In the genomic region with DNA sequence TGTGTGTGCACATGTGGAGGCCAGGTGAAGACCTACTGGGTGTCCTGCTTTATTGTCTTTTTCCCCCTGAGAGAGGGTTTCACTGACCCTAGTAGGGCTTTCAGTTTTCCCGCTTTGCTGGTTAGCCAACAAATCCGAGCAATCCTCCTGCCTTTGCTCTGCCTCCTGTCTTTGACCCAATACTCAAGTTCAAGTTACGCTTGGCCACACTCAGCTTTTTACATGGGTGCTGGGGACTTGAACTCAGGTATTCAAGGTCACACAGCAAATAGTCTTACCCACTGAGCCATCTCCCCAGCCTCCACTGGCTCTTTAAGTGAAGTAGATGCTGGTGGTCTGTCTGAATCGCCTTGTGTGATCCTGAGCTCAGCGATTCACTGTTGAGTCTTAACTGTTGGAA, we compare ENCODE assay signal across 26 mouse cellular contexts. TPM values are rescaled to one million over a fixed set of nuclear protein-coding genes. Genes with fewer than 3 reads are reported as not detected.
DNase-seq lines count a peak whose midpoint lies in the region; ATAC-seq and TF ChIP-seq lines count a peak whose summit lies in the region.
"Had no signal": no experiment of that assay in that cellular context is flagged by ENCODE, and none has a peak within 500 bp of the region (broad histone marks: within the 10 kb centered on the region; RNA-seq: fewer than 3 reads in every experiment).

No protein-coding gene starts in this region.

- H3K27me3 ChIP-seq in forebrain, embryonic 11.5 days (ENCODE audit: control insufficient read depth, insufficient read depth, low read length) = no peaks in the 10 kb centered on the region
- H3K27me3 ChIP-seq in forebrain, embryonic 10.5 days (ENCODE audit: poor library complexity, severe bottlenecking) = no peaks in the 10 kb centered on the region
- no peaks in the 10 kb centered on the region for H3K27me3 ChIP-seq in liver, adult 2 months (ENCODE audit: control insufficient read depth, insufficient read depth, low read length)
- no peaks in the 10 kb centered on the region for H3K27me3 ChIP-seq in liver, embryonic 12.5 days (replicated peaks)
- no peaks in the 10 kb centered on the region for H3K27me3 ChIP-seq in kidney, embryonic 16.5 days (ENCODE audit: insufficient read depth, low read length)
- no peaks in the 10 kb centered on the region for H3K27me3 ChIP-seq in liver, postnatal 0 days (ENCODE audit: insufficient read depth, low read length)
- H3K27me3 ChIP-seq: embryonic facial prominence, embryonic 13.5 days; heart, embryonic 15.5 days; limb, embryonic 13.5 days; midbrain, embryonic 13.5 days; stomach, embryonic 15.5 days had no signal

- no peak for ATAC-seq in forebrain, embryonic 11.5 days (replicated peaks; ENCODE audit: low FRiP score)
- ATAC-seq in liver, embryonic 12.5 days = no peak
- no peak for ATAC-seq in kidney, embryonic 16.5 days (ENCODE audit: low FRiP score, low TSS enrichment)
- no peak for ATAC-seq in liver, postnatal 0 days
- ATAC-seq: activated CD4-positive, CD25-positive, alpha-beta regulatory T cell, adult 4 months; forebrain, embryonic 14.5 days; inflammation-experienced regulatory T-cells, adult 6 months; midbrain, embryonic 13.5 days had no signal

- TF ChIP-seq EP300 in liver, postnatal 0 days (IDR thresholded peaks at IDR 0.05; ENCODE audit: low read depth) = no peak

- no peak overlapping the region for H3K4me2 ChIP-seq in forebrain, embryonic 11.5 days (ENCODE audit: low read depth, low read length, severe bottlenecking)
- H3K4me2 ChIP-seq in liver, embryonic 12.5 days = no peak overlapping the region
- no peak overlapping the region for H3K4me2 ChIP-seq in kidney, embryonic 16.5 days (replicated peaks; ENCODE audit: low read depth, low read length)
- 0 out of 2 replicates have a peak overlapping the region, but pooled peaks have one; percentile 26 for H3K4me2 ChIP-seq in liver, postnatal 0 days (ENCODE audit: low read depth, low read length)
- H3K4me2 ChIP-seq: embryonic facial prominence, embryonic 13.5 days; heart, embryonic 15.5 days; hindbrain, embryonic 14.5 days; limb, embryonic 13.5 days; midbrain, embryonic 13.5 days; stomach, embryonic 15.5 days had no signal

- intact Hi-C loops in left cerebral cortex, postnatal 10 days (cut with DNase I) = no loop called here

- no peak for TF ChIP-seq POLR2A in liver, adult 2 months (IDR thresholded peaks at IDR 0.05; ENCODE audit: extremely low read depth, insufficient read depth, low read length)

- H3K4me1 ChIP-seq in forebrain, embryonic 11.5 days (replicated peaks; ENCODE audit: control insufficient read depth, insufficient read depth, low read length) = peaks cover 4% of the 10 kb centered on the region; the same call in 1 of the 2 replicates
- peaks cover 16% of the 10 kb centered on the region for H3K4me1 ChIP-seq in forebrain, embryonic 10.5 days
- peaks cover 18% of the 10 kb centered on the region for H3K4me1 ChIP-seq in liver, adult 2 months (ENCODE audit: control insufficient read depth, insufficient read depth, low read length)
- H3K4me1 ChIP-seq in liver, embryonic 12.5 days = no peaks in the 10 kb centered on the region
- no peaks in the 10 kb centered on the region for H3K4me1 ChIP-seq in kidney, embryonic 16.5 days (ENCODE audit: insufficient read depth, low read length)
- peaks cover 7% of the 10 kb centered on the region for H3K4me1 ChIP-seq in liver, postnatal 0 days (ENCODE audit: insufficient read depth)
- H3K4me1 ChIP-seq: embryonic facial prominence, embryonic 13.5 days; limb, embryonic 13.5 days; stomach, embryonic 15.5 days had no signal

- H3K4me3 ChIP-seq in forebrain, embryonic 11.5 days (ENCODE audit: low read depth, low read length) = no peak overlapping the region
- no peak overlapping the region for H3K4me3 ChIP-seq in forebrain, embryonic 10.5 days
- no peak overlapping the region for H3K4me3 ChIP-seq in liver, adult 2 months (ENCODE audit: insufficient read depth, low read depth, low read length)
- H3K4me3 ChIP-seq in liver, embryonic 12.5 days = no peak overlapping the region
- no peak overlapping the region for H3K4me3 ChIP-seq in kidney, embryonic 16.5 days (ENCODE audit: low read length)
- H3K4me3 ChIP-seq in liver, postnatal 0 days (ENCODE audit: low read depth, low read length) = no peak overlapping the region
- H3K4me3 ChIP-seq: embryonic facial prominence, embryonic 13.5 days; erythroblast, embryonic 14.5 days; heart, adult 2 months; heart, embryonic 15.5 days; limb, embryonic 13.5 days; megakaryocyte, embryonic 14.5 days; midbrain, embryonic 13.5 days; stomach, embryonic 15.5 days had no signal

- 94% methylated on average over 5 of the region's 5 CpGs for WGBS in forebrain, embryonic 11.5 days
- WGBS in forebrain, embryonic 10.5 days = 90% methylated on average over 5 of the region's 5 CpGs
- 20% methylated on average over 5 of the region's 5 CpGs for WGBS in liver, adult 2 months
- 72% methylated on average over 5 of the region's 5 CpGs for WGBS in liver, embryonic 12.5 days (ENCODE audit: insufficient replicate concordance)
- 85% methylated on average over 5 of the region's 5 CpGs for WGBS in kidney, embryonic 16.5 days
- 68% methylated on average over 5 of the region's 5 CpGs for WGBS in liver, postnatal 0 days (ENCODE audit: insufficient replicate concordance)

- H3K27ac ChIP-seq in forebrain, embryonic 11.5 days (ENCODE audit: low read depth, low read length) = no peak overlapping the region
- H3K27ac ChIP-seq in forebrain, embryonic 10.5 days = no peak overlapping the region
- peak overlapping the region; percentile 93 for H3K27ac ChIP-seq in liver, adult 2 months (replicated peaks; ENCODE audit: insufficient read depth, low read depth, low read length)
- no peak overlapping the region for H3K27ac ChIP-seq in liver, embryonic 12.5 days
- H3K27ac ChIP-seq in kidney, embryonic 16.5 days (ENCODE audit: low read length) = peak overlapping the region; percentile 68
- peak overlapping the region; percentile 76 for H3K27ac ChIP-seq in liver, postnatal 0 days (ENCODE audit: low read depth)
- H3K27ac ChIP-seq: embryonic facial prominence, embryonic 13.5 days; heart, adult 2 months; heart, embryonic 15.5 days; hindbrain, embryonic 14.5 days; limb, embryonic 13.5 days; midbrain, embryonic 13.5 days; stomach, embryonic 15.5 days had no signal

- no peak for TF ChIP-seq CTCF in liver, adult 2 months (IDR thresholded peaks at IDR 0.05; ENCODE audit: low read depth, low read length)
- no peak for TF ChIP-seq CTCF in liver, postnatal 0 days (IDR thresholded peaks at IDR 0.05; ENCODE audit: low read depth)

- H3K79me2 ChIP-seq in liver, adult 2 months (ENCODE audit: control insufficient read depth, insufficient read depth, low read length) = no peaks in the 10 kb centered on the region

- no peak overlapping the region for H3K9ac ChIP-seq in forebrain, embryonic 11.5 days (ENCODE audit: low read length)
- H3K9ac ChIP-seq in liver, adult 2 months (ENCODE audit: low read depth, low read length) = peak overlapping the region; percentile 14; the same call in 1 of the 2 replicates
- H3K9ac ChIP-seq in liver, embryonic 12.5 days = no peak overlapping the region
- no peak overlapping the region for H3K9ac ChIP-seq in kidney, embryonic 16.5 days (replicated peaks; ENCODE audit: low read length)
- H3K9ac ChIP-seq in liver, postnatal 0 days (replicated peaks) = no peak overlapping the region
- H3K9ac ChIP-seq: embryonic facial prominence, embryonic 13.5 days; heart, embryonic 15.5 days; hindbrain, embryonic 14.5 days; limb, embryonic 13.5 days; midbrain, embryonic 13.5 days; stomach, embryonic 15.5 days had no signal

- H3K9me3 ChIP-seq in forebrain, embryonic 11.5 days (ENCODE audit: control insufficient read depth, low read length) = no peaks in the 10 kb centered on the region
- no peaks in the 10 kb centered on the region for H3K9me3 ChIP-seq in forebrain, embryonic 10.5 days
- no peaks in the 10 kb centered on the region for H3K9me3 ChIP-seq in liver, embryonic 12.5 days (replicated peaks)
- H3K9me3 ChIP-seq in kidney, embryonic 16.5 days (ENCODE audit: low read length) = no peaks in the 10 kb centered on the region
- no peaks in the 10 kb centered on the region for H3K9me3 ChIP-seq in liver, postnatal 0 days (ENCODE audit: low read length)
- H3K9me3 ChIP-seq: embryonic facial prominence, embryonic 13.5 days; heart, embryonic 15.5 days; limb, embryonic 13.5 days; midbrain, embryonic 13.5 days; stomach, embryonic 15.5 days had no signal

- no peaks in the 10 kb centered on the region for H3K36me3 ChIP-seq in forebrain, embryonic 11.5 days (ENCODE audit: control insufficient read depth, insufficient read depth, low read length)
- H3K36me3 ChIP-seq in forebrain, embryonic 10.5 days (replicated peaks) = no peaks in the 10 kb centered on the region
- H3K36me3 ChIP-seq in liver, adult 2 months (ENCODE audit: control insufficient read depth, insufficient read depth, low read length) = no peaks in the 10 kb centered on the region
- H3K36me3 ChIP-seq in liver, embryonic 12.5 days = no peaks in the 10 kb centered on the region
- H3K36me3 ChIP-seq in kidney, embryonic 16.5 days (ENCODE audit: insufficient read depth, low read length) = no peaks in the 10 kb centered on the region
- no peaks in the 10 kb centered on the region for H3K36me3 ChIP-seq in liver, postnatal 0 days (replicated peaks; ENCODE audit: insufficient read depth, low read length)
- H3K36me3 ChIP-seq: embryonic facial prominence, embryonic 13.5 days; heart, embryonic 15.5 days; limb, embryonic 13.5 days; midbrain, embryonic 13.5 days; stomach, embryonic 15.5 days had no signal

- peak; percentile 20 for DNase-seq in forebrain, embryonic 11.5 days (ENCODE audit: low spot score)
- DNase-seq in forebrain, embryonic 10.5 days (ENCODE audit: extremely low spot score, low spot score) = no peak
- peak; percentile 80 for DNase-seq in liver, adult 2 months (ENCODE audit: extremely low read depth, low read depth, low spot score)
- no peak for DNase-seq in liver, postnatal 0 days
- no peak for DNase-seq in left cerebral cortex, postnatal 10 days (ENCODE audit: extremely low spot score in 1 of 2, low spot score in 2 of 2)
- DNase-seq: adrenal gland, adult 8-10 months; cerebellum, adult 11-12 months; cerebellum, postnatal 10 days; gastrocnemius, postnatal 14 days; heart, adult 2 months; heart, postnatal 36 days; lung, adult 2 months; thymus, postnatal 36 days had no signal

RNA-seq across cellular contexts. Expression of a gene that starts 39.4 kb away (rescaled TPM):
- polyA plus RNA-seq in forebrain, embryonic 11.5 days (2014; fragmentation: Nextera tagmentation; extraction: Ambion mirVana) = 0.32 and 0.56 TPM in 2 replicates
- polyA plus RNA-seq in forebrain, embryonic 10.5 days (2016; fragmentation: Nextera tagmentation; extraction: Ambion mirVana) = 0.30 and 0.50 TPM in 2 replicates
- 13.1 and 14.4 TPM in 2 replicates for total RNA-seq in liver, adult 2 months (2014; rRNA removed)
- polyA plus RNA-seq in liver, adult 2 months (2012; rRNA removed) = 9.1 and 14.1 TPM in 2 replicates
- 0.50 and 0.60 TPM in 2 replicates for polyA plus RNA-seq in liver, embryonic 12.5 days (2016; fragmentation: Nextera tagmentation; extraction: Ambion mirVana)
- 8.5 and 8.6 TPM in 2 replicates for polyA plus RNA-seq in kidney, embryonic 16.5 days (2015; fragmentation: Nextera tagmentation; extraction: Ambion mirVana)
- polyA plus RNA-seq in liver, postnatal 0 days (2015; fragmentation: Nextera tagmentation; extraction: Ambion mirVana) = 1.8 and 1.9 TPM in 2 replicates
- total RNA-seq in left cerebral cortex, postnatal 10 days (2021) = 1 to 10 TPM; 6.4 to 8.7 TPM
- polyA plus RNA-seq: inflammation-experienced regulatory T-cells, adult 6 months had no signal

RNA-seq across cellular contexts. Expression of a gene that starts 46.7 kb away (rescaled TPM):
- polyA plus RNA-seq in forebrain, embryonic 11.5 days (2014; fragmentation: Nextera tagmentation; extraction: Ambion mirVana) = 3.5 and 3.9 TPM in 2 replicates
- 3.3 and 4.3 TPM in 2 replicates for polyA plus RNA-seq in forebrain, embryonic 10.5 days (2016; fragmentation: Nextera tagmentation; extraction: Ambion mirVana)
- total RNA-seq in liver, adult 2 months (2014; rRNA removed) = 12.1 and 13.0 TPM in 2 replicates
- polyA plus RNA-seq in liver, adult 2 months (2012; rRNA removed) = 8.0 and 8.5 TPM in 2 replicates
- 1.8 and 2.4 TPM in 2 replicates for polyA plus RNA-seq in liver, embryonic 12.5 days (2016; fragmentation: Nextera tagmentation; extraction: Ambion mirVana)
- polyA plus RNA-seq in kidney, embryonic 16.5 days (2015; fragmentation: Nextera tagmentation; extraction: Ambion mirVana) = 3.7 and 4.3 TPM in 2 replicates
- polyA plus RNA-seq in liver, postnatal 0 days (2015; fragmentation: Nextera tagmentation; extraction: Ambion mirVana) = 7.9 and 9.8 TPM in 2 replicates
- total RNA-seq in left cerebral cortex, postnatal 10 days (2021) = 1 to 10 TPM; 1.0 to 1.8 TPM
- total RNA-seq: heart, adult 2 months; heart, postnatal 36 days had no signal

Comparison
In these comparisons a context has a peak if more than half of its experiments do, and no peak if none do; other contexts are left out.
1. DNase-seq: peak in forebrain, embryonic 11.5 days (single experiment) and liver, adult 2 months (single experiment); none in forebrain, embryonic 10.5 days (single experiment), liver, postnatal 0 days (single experiment) and left cerebral cortex, postnatal 10 days (0 of 2).
2. H3K27ac ChIP-seq: peak in liver, adult 2 months (single experiment), kidney, embryonic 16.5 days (single experiment) and liver, postnatal 0 days (single experiment); none in forebrain, embryonic 11.5 days (single experiment), forebrain, embryonic 10.5 days (single experiment) and liver, embryonic 12.5 days (single experiment).